Mouse (Mus musculus): ENCODE results near the gene Lpp.

The Lpp gene

GRCm38 (mm10) chr16:24735754-24736153 is 342.4 kb downstream of the Lpp start:
- DNase-seq, result no peak

- no peak for DNase-seq
Observed at GRCm38 (mm10) chr16:24737362-24738057, 344.2 kb downstream of the Lpp start.

GRCm38 (mm10) chr16:24740714-24741113 is 347.4 kb downstream of the Lpp start:
- DNase-seq, result no peak

GRCm38 (mm10) chr16:24749816-24750215 is 356.5 kb downstream of the Lpp start:
- DNase-seq, result no peak

- DNase-seq, result no peak
Observed at GRCm38 (mm10) chr16:24756141-24756540, 362.8 kb downstream of the Lpp start.

GRCm38 (mm10) chr16:24766051-24766450 is 372.7 kb downstream of the Lpp start:
- peak; percentile 11 for DNase-seq

GRCm38 (mm10) chr16:24766596-24766995 is 373.3 kb downstream of the Lpp start:
- no peak for DNase-seq

- DNase-seq, result no peak
Observed at GRCm38 (mm10) chr16:24777053-24777452, 383.7 kb downstream of the Lpp start.

- no peak for DNase-seq
Observed at GRCm38 (mm10) chr16:24778432-24779274, 385.3 kb downstream of the Lpp start.

GRCm38 (mm10) chr16:24780545-24780944 is 387.2 kb downstream of the Lpp start:
- DNase-seq, result peak; percentile 7

- no peak for DNase-seq
Observed at GRCm38 (mm10) chr16:24781922-24782321, 388.6 kb downstream of the Lpp start.

GRCm38 (mm10) chr16:24785651-24786050 is 392.3 kb downstream of the Lpp start:
- DNase-seq, result peak; percentile 27

- no peak for DNase-seq
Observed at GRCm38 (mm10) chr16:24788973-24789372, 395.7 kb downstream of the Lpp start.

- no peak for DNase-seq
Observed at GRCm38 (mm10) chr16:24791387-24791786, 398.1 kb downstream of the Lpp start.

GRCm38 (mm10) chr16:24791984-24792383 is 398.7 kb downstream of the Lpp start:
- no peak for DNase-seq

GRCm38 (mm10) chr16:24792836-24793235 is 399.5 kb downstream of the Lpp start:
- peak; percentile 8 for DNase-seq

GRCm38 (mm10) chr16:24794665-24795064 is 401.4 kb downstream of the Lpp start:
- DNase-seq, result no peak

GRCm38 (mm10) chr16:24801355-24801754 is 408.0 kb downstream of the Lpp start:
- peak; percentile 11 for DNase-seq

GRCm38 (mm10) chr16:24801780-24802179 is 408.5 kb downstream of the Lpp start:
- no peak for DNase-seq

- DNase-seq, result no peak
Observed at GRCm38 (mm10) chr16:24806093-24806492, 412.8 kb downstream of the Lpp start.

GRCm38 (mm10) chr16:24807565-24807964 is 414.3 kb downstream of the Lpp start:
- DNase-seq, result no peak

GRCm38 (mm10) chr16:24809811-24810210 is 416.5 kb downstream of the Lpp start:
- DNase-seq, result no peak

- DNase-seq, result no peak
Observed at GRCm38 (mm10) chr16:24816621-24817020, 423.3 kb downstream of the Lpp start.

GRCm38 (mm10) chr16:24817381-24817780 is 424.1 kb downstream of the Lpp start:
- no peak for DNase-seq

Measured in lung, postnatal 36 days (tissue).